Mouse (Mus musculus) erythroblast, embryonic 14.5 days (primary cell): ENCODE measurements around the gene Tmem97. TPM values are rescaled to one million over a fixed set of nuclear protein-coding genes. Genes with fewer than 3 reads are reported as not detected.
A peak's percentile ranks its signal among the peaks of the same experiment; 100 is the strongest.
"Not testable (repeated sequence)": the region's sequence is repeated elsewhere in the genome, so short reads cannot be mapped to it uniquely, and the experiment has no call there.

Source experiments
- H3K27me3 ChIP-seq: 2 replicates; pipeline ENCODE4 v1.6.1; 2012; ENCODE audit warnings: inconsistent platforms; ENCODE audit not compliant: control insufficient read depth
- H3K36me3 ChIP-seq: 2 replicates; pipeline ENCODE4 v1.6.1; 2012; ENCODE audit warnings: mild to moderate bottlenecking, inconsistent platforms; ENCODE audit not compliant: control insufficient read depth
- H3K4me1 ChIP-seq: 2 replicates; pipeline ENCODE4 v1.6.1; 2012; ENCODE audit warnings: inconsistent platforms; ENCODE audit not compliant: control insufficient read depth
- H3K4me3 ChIP-seq: replicated peaks from 2 replicates; pipeline ENCODE3; 2012; ENCODE audit warnings: moderate library complexity, mild to moderate bottlenecking, inconsistent platforms
- H3K9me3 ChIP-seq: 2 replicates; pipeline ENCODE4 v1.6.1; 2012; ENCODE audit warnings: low read length, inconsistent platforms, mixed read lengths; ENCODE audit not compliant: control insufficient read depth
- GATA1 ChIP-seq: IDR thresholded peaks from 2 replicates; pipeline ENCODE4 v1.6.1; 2012; ENCODE audit warnings: low read length, inconsistent platforms, mixed read lengths
- TAL1 ChIP-seq: IDR thresholded peaks from 3 replicates; pipeline ENCODE4 v1.6.1; 2012; ENCODE audit warnings: low read length, inconsistent platforms, mixed read lengths
- polyA plus RNA-seq: library from polyadenylated mRNA; stranded (reverse); fragments of >175 nt; gene quantifications from 2 replicates; pipeline ENCODE4 v1.2.3, GENCODE M21; 2012

The Tmem97 gene
- polyA plus RNA-seq, 1 experiment, result 0.64 TPM

DNA sequence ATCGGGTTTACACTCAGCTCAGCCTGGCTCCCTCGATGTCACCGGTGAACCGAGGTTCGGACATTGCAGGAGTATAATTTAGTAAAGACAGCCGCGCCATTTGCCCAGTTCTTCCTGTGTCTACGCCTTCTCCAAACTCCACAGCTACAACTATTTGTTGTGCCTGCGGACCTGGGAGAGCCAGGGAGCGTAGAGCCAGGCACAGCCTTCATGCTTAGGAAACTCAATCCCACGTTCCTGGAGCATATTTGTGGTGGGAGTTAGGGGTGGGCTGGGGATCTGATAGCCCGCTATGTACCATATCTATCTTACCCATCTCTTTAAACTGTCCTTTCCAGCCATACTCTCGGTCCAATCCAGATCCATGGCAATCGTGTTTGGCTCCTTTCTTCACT is 13.9 kb downstream of the Tmem97 start:
- H3K4me1 ChIP-seq, result peaks cover 40% of the 10 kb centered on the region
- no peaks in the 10 kb centered on the region for H3K9me3 ChIP-seq
- H3K36me3 ChIP-seq, result peaks cover 34% of the 10 kb centered on the region
- H3K4me3 ChIP-seq, result peak overlapping the region; percentile 77
- no peak for TF ChIP-seq GATA1
- no peak for TF ChIP-seq TAL1
- no peaks in the 10 kb centered on the region for H3K27me3 ChIP-seq

DNA sequence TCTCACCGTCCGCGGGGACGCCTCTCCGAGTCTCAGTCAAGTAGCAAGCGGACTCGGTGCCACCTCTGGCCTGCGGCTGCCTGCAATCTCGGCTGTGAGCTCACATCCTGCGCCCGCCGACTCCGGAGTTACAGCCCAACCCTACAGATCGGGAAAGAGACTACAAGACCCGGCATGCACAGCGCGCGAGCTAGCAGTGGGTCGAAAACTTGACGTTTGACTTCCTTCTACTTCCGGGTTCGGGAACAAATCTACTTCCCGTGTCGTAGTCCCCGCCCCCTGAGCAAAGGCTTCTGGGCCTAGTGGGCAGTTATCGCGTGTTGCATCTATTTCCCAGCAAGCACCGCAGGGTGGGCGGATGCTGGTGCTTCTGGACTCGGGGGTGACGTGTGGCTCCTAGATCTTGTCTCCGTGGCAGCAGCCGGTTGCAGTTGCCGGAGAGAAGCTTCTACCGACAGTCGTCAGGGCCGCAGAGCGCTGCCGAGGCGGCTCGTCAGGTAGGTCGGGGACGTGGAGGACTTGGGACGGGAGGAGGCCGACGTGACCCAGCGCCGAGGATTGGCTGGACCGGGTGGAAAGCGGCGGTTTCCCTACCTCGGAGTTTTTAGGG is 14.4 kb downstream of the Tmem97 start, which contains the start of the genes Tnfaip1 and Ift20:
Gene Tnfaip1 (minus strand): TSS at position 253 of the 610 bp plus-strand sequence.
Gene Ift20 (plus strand): TSS at position 282 of the 610 bp plus-strand sequence.
- TF ChIP-seq TAL1 (no peak), GATA1 (peak; percentile 88)
- peaks cover 40% of the 10 kb centered on the region for H3K4me1 ChIP-seq
- H3K9me3 ChIP-seq, result no peaks in the 10 kb centered on the region
- no peaks in the 10 kb centered on the region for H3K27me3 ChIP-seq
- H3K36me3 ChIP-seq, result peaks cover 29% of the 10 kb centered on the region
- H3K4me3 ChIP-seq, result peak within 1 kb of the TSS; percentile 77

DNA sequence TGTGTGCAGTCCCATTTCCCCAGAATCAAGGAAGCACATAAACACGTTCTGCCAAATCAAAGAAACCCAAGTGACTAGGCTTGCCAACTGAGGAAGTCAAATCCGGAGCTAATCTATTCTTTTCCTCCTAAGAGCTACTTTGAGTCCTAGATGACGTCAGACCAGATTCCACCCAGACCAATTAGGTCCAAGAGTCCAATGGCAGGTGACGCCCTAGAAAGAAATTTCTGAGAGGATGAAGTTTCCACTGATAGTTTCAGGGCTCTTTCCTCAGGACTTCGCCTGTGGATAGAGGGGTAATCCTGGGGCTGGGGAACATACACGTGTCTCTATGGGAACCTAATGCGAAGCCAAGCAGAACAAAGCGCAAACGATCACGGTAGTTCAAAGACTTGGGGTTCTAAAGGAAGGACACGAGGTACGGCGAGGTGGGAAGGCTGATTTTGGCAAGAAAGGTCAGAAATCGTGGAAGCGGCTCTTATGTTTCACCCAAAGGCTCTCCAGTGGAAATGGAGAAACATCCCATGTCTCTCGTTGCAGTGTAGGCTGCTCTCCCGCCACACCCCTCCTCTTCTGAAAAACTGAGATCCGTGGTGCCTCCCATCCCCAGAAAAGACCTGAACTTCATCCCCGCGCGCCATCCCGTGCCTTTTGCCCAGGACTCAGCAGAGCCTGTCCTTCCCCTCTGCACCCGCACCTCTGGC is 15.0 kb downstream of the Tmem97 start:
- H3K4me1 ChIP-seq, result peaks cover 40% of the 10 kb centered on the region
- peak overlapping the region; percentile 77 for H3K4me3 ChIP-seq
- TF ChIP-seq TAL1, result no peak
- no peak for TF ChIP-seq GATA1
- H3K36me3 ChIP-seq, result peaks cover 23% of the 10 kb centered on the region
- no peaks in the 10 kb centered on the region for H3K27me3 ChIP-seq
- no peaks in the 10 kb centered on the region for H3K9me3 ChIP-seq

DNA sequence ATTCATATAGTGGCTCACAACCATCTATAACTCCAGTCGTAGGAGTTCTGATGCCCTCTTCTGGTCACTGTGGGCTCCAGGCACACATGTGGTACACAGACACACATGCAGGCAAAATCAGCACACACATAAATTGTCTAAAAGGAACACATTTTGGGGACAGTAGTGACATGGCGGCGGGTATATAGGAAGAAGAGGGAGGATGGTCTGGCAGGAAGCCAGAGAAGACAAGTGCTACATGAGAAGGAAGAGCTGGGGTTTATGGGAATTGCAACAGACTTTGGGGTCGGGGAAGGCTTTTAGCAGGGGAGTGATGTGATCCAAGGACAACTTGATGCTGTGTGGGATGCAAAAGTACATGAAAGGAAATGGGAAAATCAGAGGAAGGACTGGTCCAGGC is 16.1 kb downstream of the Tmem97 start:
- peaks cover 40% of the 10 kb centered on the region for H3K4me1 ChIP-seq
- no peaks in the 10 kb centered on the region for H3K27me3 ChIP-seq
- H3K36me3 ChIP-seq, result peaks cover 18% of the 10 kb centered on the region
- H3K9me3 ChIP-seq, result no peaks in the 10 kb centered on the region
- no peak overlapping the region for H3K4me3 ChIP-seq
- TF ChIP-seq TAL1 (no peak), GATA1 (no peak)

DNA sequence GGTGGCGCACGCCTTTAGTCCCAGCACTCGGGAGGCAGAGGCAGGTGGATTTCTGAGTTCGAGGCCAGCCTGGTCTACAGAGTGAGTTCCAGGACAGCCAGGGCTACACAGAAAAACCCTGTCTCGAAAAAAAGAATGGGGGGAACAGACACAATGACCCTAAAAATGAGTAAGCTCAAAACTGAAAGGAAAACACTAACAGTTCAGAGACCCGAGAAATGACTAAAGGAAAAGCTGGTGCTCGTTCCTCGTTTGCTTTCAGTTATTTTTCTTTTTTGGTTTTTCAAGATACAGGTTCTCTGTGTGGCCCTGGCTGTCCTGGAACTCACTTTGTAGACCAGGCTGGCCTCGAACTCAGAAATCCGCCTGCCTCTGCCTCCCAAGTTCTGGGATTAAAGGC is 19.1 kb downstream of the Tmem97 start:
- not testable (repeated sequence) for H3K27me3 ChIP-seq, H3K9me3 ChIP-seq, H3K4me3 ChIP-seq
- Histone ChIP-seq H3K4me1 (peaks cover 16% of the 10 kb centered on the region), H3K36me3 (peaks cover 28% of the 10 kb centered on the region)

DNA sequence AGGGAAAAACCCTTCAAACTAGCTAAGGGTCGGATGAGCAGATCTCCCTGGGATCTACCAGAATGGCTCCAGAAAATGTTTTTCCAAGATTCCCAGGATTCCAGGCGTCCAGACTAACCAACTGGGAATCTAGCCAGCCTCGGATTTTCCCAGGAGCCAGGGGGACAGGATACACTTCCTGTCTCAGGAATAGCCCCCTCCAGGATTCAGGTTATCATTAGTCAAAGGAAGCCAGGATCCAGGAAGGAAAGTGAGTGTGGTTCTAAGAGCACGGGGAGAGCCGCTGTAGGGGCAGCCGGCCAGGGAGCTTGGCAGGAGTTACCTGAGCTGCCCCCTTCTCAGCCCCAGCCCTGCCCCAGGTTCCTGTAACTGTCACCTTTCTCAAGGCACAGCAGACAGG is 19.5 kb downstream of the Tmem97 start:
- H3K36me3 ChIP-seq, result peaks cover 32% of the 10 kb centered on the region
- H3K27me3 ChIP-seq, result no peaks in the 10 kb centered on the region
- H3K4me1 ChIP-seq, result peaks cover 16% of the 10 kb centered on the region
- no peak for TF ChIP-seq TAL1
- TF ChIP-seq GATA1, result no peak
- no peak overlapping the region for H3K4me3 ChIP-seq
- H3K9me3 ChIP-seq, result no peaks in the 10 kb centered on the region

DNA sequence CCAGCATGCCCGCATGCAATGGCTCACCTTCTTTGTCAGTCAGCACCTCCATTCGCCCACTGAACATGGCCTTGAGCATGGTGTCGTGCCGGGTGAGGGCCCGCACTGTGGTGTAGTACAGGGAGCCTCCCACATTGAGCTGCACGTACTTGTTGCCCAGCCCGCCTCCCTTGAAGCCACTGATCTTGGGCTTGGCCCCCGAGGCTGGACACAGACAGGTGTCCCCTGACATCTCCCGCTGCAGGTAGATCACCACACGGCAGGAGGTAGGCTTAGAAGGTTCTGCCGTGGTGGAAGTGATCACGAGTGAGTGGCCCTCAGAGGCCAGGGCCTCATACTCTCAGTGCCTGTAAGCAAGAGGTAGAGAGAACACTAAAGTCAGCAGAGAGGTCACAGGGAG is 20.6 kb downstream of the Tmem97 start:
- Histone ChIP-seq H3K27me3 (no peaks in the 10 kb centered on the region), H3K4me3 (no peak overlapping the region), H3K36me3 (peaks cover 41% of the 10 kb centered on the region), H3K4me1 (peaks cover 6% of the 10 kb centered on the region), H3K9me3 (no peaks in the 10 kb centered on the region)
- no peak for TF ChIP-seq TAL1
- no peak for TF ChIP-seq GATA1

DNA sequence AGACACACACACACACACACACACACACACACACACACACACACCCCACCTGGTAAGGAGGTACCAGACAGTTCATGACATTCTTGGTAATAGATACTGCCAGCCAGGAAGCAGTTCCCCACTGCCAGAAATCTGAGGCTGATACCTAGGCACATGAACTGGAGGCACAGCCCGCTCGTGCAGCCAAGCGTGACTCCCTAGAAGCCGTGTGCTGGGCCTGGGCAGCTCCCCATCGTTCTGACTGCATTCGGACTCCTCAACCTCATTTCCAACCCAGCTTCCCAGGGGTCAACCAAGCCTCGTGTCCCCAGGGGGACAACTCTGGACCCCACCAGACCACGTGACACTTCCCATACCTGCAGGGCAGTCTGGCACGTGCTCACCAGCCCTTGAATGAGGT is 21.9 kb downstream of the Tmem97 start:
- Histone ChIP-seq H3K27me3 (no peaks in the 10 kb centered on the region), H3K4me3 (no peak overlapping the region), H3K36me3 (peaks cover 50% of the 10 kb centered on the region), H3K4me1 (no peaks in the 10 kb centered on the region), H3K9me3 (no peaks in the 10 kb centered on the region)
- TF ChIP-seq GATA1, result no peak
- TF ChIP-seq TAL1, result no peak

DNA sequence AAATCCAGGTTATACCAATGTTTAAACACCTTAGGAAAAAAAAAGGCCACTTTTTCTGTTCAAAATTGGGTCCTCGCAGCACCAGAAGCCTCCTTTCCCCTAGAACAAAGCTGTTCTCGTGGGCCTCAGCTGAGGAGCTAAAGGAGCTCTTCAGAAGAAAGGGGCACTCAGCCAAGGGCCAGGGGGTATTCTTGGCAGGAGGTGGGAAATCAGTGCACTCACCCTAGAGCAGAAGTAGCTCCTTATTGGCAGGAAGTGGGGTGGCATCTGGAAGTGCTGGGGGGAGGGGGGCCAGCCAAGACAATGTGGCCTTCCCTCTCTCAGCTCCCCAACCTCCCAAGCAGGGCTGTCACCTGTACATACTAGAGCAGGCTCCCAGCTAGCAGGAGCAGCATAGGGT is 25.7 kb downstream of the Tmem97 start:
- no peaks in the 10 kb centered on the region for H3K27me3 ChIP-seq
- H3K4me3 ChIP-seq, result no peak overlapping the region
- peaks cover 85% of the 10 kb centered on the region for H3K36me3 ChIP-seq
- H3K9me3 ChIP-seq, result no peaks in the 10 kb centered on the region
- no peaks in the 10 kb centered on the region for H3K4me1 ChIP-seq
- no peak for TF ChIP-seq TAL1
- no peak for TF ChIP-seq GATA1
